Mouse (Mus musculus) retina, postnatal 7 days (tissue): ENCODE data around the gene Dnajc28.
"Not testable (repeated sequence)": the region's sequence is repeated elsewhere in the genome, so short reads cannot be mapped to it uniquely, and the experiment has no call there.

Source experiments
- DNase-seq: peaks from one replicate; pipeline ENCODE4 v3.0.0-alpha.2; 2012; ENCODE audit warnings: low read depth, low spot score

The Dnajc28 gene

DNA sequence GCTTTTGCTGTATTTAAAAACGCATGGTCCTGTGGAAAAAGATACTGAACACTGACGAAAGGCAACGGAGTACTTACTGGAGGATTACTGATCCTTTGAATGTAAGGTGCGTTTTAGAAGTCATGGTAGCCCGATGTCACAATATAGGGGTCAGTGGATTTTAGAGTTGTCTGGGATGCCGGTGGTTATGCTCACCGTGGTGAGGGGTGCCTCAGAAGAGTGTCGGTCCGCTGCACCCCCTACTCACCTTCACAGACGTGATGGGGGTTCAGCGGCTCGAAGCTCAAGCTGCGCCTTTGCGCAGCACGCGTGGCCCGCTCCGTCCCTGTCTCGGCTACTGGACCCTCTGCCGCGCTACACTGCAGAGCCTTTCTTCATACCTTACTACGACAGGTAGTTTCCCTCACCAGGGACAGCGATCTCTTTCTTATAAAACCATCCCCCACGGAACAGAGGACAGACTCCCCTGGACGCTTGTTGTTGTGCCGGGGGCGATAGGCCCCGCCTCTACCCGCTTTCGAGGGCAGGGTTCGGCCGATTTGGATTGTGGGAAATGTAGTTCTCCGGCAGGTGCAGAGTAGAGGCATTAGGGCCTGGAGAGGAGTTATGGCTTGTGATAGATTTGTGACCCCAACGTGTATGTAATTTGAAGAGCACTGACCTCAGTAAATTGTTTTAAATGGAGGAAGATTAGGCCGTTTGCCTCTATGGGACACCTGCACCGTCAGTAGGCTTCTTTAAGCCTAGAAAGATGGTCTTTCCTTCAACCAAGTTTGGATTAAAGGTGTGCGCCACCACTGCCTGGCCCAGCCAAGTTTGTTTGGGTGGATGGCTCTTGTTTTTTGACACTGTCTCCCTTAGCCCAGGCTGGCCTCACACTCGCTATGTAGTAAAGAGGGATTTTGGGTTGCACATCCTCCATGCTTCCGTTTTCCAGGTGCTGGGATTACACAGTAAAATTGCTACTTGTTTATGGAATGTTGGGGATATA is at the start of gene Dnajc28:
Gene Dnajc28, minus strand, starts transcription at position 516 of the 991 bp plus-strand sequence.
- DNase-seq = peak; percentile 62

DNA sequence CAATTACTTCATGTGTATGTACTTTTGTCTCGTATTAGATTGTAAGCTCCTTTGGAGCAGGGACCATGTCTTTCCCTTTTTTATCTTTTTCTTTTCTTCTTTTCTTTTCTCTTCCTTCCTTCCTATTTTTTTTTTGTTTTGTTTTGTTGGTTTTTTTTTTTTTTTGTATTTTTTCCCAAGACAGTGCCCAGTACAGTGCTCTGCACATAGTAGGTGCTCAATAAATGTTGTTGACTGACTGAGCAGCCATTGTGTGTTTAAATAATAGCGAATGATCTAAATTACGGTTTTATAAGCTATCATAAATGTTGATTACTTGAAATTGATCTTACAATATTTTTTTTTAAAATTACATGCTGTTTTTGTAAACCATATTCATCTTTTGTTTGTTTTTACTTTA is 45.0 kb upstream of the Dnajc28 start:
- no peak for DNase-seq

DNA sequence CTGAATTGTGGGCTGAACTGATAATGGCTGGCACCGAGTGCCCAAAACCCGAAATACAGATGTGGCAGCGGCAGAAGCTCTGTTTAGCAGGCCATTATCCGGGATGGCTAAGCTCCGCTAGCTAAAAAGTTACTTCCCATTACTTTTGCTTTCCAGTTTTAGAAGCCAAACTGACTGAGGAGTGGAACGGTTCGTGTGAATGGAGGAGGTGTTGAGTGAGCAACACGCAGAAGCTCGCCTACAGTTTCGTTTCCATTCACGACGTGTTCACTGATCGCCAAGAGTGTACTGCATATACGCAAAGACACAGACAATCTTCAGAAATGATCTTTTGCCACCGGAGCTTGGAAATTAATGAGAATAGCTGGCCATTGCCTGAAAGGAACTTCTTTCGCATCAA is 43.5 kb upstream of the Dnajc28 start:
- DNase-seq = no peak

DNA sequence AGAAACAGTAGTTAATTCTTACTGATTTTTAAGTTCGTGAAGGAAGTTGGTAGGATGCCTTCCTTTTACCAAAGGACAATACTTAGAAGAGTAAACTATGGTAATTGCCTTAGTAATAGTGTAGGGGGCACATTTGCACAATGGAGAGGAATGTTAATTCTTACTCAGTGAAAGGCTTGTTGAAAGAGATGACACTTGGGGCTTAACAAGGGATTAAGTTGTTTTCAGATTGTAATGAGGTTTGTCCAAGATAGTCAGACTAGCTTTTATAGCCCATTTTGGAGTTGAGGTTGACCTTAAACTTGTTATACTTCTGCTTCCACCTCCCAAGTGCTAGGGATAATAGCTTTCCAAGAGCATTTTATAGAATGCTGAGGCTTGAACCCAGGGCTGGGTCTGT is 42.6 kb upstream of the Dnajc28 start:
- no peak for DNase-seq

DNA sequence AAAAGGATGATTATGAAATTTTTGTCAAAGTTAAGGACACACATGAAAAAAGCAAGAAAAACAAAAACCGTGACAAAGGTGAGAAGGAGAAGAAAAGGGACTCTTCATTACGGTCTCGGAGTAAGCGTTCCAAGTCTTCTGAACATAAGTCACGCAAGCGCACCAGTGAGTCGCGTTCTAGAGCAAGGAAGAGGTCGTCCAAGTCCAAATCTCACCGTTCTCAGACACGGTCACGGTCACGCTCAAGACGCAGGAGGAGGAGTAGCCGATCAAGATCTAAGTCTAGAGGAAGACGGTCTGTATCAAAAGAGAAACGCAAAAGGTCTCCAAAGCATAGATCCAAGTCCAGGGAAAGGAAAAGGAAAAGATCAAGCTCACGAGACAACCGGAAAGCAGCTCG is 41.0 kb upstream of the Dnajc28 start:
- no peak for DNase-seq

DNA sequence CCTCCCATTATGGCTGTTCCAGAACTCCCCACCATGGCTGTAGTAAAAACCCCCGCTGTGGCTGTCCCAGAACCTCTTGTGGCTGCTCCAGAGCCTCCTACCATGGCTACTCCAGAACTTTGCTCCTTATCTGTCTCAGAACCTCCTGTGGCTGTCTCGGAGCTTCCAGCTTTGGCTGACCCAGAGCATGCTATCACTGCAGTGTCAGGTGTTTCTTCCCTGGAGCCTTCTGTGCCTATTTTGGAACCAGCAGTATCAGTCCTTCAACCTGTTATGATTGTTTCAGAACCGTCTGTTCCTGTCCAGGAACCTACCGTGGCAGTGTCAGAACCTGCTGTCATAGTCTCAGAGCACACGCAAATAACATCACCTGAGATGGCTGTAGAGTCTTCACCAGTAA is 39.6 kb upstream of the Dnajc28 start:
- no peak for DNase-seq

DNA sequence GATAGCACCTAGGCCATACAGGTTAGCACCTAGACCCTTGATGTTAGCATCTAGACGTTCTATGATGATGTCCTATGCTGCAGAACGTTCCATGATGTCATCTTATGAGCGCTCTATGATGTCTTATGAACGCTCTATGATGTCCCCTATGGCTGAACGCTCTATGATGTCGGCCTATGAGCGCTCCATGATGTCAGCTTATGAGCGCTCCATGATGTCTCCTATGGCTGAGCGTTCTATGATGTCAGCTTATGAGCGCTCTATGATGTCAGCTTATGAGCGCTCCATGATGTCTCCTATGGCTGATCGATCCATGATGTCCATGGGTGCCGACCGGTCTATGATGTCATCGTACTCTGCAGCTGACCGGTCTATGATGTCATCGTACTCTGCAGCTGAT is 38.5 kb upstream of the Dnajc28 start:
- no peak for DNase-seq

DNA sequence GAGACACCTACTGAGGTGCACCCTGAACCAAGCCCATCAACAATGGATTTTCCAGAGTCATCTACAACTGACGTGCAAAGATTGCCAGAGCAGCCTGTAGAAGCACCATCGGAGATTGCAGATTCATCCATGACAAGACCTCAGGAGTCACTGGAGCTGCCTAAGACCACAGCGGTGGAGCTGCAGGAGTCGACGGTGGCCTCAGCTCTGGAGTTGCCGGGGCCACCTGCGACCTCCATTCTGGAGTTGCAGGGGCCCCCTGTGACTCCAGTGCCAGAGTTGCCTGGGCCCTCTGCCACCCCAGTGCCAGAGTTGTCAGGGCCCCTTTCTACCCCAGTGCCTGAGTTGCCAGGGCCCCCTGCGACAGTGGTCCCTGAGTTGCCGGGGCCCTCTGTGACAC is 36.5 kb upstream of the Dnajc28 start:
- DNase-seq = no peak

DNA sequence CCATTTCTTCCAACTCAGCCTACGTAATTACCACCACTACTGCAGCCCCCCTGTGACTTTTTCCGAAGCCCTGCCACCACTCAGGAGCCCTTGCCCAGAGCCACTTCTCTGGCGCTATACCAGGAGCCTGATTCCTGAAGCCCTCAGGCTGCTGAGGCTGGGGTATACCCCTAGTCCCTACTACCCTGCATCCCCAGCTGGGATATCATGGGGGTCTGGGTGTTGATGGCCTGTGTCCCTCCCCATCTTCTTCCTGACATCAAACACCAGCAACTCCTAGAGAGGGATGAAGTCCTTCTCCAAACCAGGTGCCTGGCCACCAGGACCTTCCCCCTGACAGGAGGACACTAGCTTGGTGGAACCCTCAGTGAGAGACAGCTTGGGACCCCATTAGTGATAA is 33.4 kb upstream of the Dnajc28 start:
- no peak for DNase-seq

DNA sequence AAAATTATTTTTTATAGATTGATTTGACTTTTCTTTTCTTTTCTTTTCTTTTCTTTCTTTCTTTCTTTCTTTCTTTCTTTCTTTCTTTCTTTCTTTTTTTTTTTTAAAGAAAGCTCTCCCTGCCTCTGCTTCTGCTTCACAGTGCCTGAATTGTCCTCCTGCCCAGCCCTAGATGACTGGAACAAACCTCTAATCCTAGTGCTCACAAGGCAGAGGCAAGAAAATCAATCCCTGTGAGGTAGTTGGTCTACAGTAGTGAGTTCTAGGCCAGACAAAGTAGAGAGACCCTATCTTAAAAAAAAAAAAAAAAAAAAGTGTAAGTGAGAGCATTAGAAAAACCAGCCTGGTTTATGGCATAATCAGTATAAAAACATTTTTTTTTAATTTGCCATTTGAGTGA is 31.0 kb upstream of the Dnajc28 start:
- DNase-seq = no peak

DNA sequence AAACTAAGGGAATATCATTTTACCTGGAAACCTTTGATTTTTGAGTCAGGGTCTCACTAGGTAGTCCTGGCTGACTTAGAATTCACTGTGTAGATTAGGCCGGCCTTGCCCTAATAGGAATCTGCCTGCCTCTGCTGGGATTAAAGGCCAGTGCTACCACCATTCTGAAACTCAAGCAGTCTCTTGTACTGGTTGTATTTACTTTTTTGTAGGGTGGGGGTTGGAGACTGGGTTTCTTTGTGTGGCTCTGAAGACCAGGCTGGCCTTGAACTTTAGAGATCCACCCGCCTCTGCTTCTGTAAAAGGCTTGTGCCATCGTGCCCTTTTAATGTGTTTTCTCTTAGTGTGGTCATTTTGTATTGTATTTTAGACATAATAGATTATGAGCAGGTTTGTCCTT is 30.4 kb upstream of the Dnajc28 start:
- DNase-seq = no peak

DNA sequence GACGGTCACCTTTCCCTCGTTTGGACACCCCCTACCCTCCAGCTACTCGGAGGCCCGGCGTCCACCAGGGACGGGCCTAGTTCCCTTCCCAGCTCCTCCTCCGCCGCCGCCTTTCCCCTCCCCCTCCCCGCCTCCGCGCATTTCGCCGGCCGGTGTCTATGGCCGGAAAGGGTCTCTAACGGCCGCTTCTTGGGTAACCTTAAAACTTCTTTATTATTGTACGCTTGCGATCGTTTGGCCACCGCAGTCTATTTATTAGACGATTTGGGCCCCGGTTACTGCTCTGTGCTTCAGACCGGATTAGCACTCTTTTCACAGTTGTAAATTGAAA is 29.4 kb upstream of the Dnajc28 start:
- peak; percentile 43 for DNase-seq

DNA sequence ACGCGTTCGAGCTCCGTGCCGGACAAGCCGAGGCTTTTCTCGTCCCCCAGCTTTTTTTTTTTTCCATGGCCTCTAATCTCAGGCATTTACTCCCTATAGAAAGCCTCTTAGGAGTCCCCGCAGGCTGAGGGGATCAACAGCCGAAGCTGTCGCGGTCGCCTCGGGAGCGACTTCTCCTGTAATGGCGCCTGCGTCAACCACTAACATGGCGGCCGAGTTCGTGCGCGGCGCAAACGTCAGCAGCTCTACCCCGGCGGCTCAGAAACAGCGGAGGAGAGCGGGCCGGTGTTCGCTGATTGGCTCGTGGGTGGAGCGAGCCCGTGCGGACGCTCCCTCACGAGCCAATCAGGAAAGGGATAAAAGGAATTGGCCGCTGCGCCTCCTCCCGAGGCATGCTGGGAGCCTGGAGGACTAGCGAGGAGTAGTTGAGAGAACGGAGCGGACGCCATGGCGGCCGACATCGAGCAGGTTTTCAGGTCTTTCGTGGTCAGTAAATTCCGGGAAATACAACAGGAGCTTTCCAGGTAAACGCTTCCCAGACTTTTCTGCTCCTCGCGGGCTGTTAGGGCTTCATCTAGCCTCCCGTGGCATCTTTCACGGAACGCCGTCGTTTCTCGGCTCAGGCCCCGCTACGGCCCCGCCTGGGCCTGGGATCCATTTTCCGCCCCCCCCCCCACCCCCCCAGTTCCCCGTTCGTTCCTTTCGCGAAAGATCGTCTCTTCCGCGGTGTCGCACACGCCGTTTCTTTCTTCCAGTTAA is 28.8 kb upstream of the Dnajc28 start, which contains the start of gene Son:
Gene Son, plus strand, starts transcription at position 46 of the 759 bp plus-strand sequence.
- DNase-seq = peak; percentile 96

DNA sequence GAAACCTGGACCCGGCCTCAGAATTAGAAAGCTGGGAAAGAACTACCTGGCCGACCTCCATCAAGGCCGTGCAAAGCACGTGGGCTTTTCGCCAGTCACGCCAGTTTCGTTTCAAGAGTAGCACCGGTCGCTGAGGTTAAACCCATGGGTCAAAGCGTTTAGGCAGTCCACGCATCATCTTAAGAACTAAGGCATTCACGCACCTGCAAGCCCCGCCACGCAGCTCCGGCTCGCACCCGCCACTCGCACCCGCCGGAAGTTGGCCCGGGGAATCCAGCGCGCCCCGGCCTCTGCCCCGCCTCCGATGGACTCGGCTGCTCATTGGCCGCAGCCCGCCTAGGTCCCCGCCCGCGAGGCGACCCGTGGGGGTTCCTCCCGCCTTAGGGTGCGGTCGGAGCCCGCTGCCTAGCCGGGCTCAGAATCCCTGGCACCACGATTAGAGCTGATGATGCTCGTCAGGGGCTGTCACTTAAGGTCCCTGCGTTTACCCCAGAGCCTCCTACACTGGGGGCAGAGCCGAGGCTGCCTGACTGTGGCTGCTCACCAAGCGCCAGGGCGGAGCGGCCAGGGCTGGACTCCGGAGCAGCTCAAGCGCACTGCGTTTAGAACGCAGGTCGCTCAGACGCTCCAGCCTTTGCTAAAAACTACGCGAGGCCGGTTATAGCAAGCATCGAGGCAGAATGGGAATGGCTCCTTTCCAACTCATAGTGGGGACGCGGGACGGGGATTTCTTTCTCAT is 28.0 kb upstream of the Dnajc28 start, which contains the start of gene Gart:
Gene Gart, minus strand, starts transcription at position 272 of the 739 bp plus-strand sequence.
- DNase-seq = peak; percentile 74

DNA sequence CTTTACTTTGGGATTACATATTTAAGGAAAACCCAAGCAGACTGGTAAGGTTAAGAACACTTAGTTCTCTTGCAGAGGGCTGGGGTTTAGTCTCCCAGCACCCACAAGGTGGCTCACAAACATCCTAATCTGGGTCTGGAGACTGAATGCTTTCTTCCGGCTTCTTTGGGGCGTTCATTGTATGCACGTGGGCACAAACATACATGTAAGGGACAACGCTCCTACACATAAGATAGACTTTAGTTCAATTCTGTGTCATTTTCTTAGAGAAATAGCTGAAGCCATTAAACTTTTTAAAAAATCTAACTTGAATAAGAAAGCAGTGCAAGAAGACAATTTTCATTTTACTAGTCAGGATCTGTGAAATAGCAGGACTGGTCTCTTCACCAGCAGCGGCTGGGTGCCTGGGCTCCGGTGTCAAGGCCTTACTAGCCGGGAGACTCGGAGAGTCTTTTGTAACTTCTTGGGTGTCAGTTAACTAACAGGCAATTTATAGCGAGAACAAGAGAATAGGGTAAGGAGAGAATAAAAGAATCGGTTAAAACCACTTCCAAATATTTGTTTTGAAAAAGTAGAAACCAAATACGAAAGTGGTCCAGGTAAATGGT is 27.3 kb upstream of the Dnajc28 start:
- no peak for DNase-seq

DNA sequence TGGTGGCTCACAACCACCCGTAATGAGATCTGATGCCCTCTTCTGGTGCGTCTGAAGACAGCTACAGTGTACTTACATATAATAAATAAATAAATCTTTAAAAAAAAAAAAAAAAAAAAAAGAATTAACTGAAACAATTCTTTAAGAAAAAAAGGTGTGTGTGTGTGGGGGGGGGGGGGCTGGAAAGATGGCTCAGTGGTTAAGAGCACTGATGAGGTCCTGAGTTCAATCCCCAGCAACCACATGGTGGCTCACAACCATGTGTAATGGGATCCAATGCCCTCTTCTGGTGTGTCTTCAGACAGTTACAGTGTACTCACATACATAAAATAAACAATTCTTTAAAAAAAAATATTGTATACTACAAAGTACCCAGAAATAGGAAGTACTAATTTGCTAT is 26.6 kb upstream of the Dnajc28 start:
- DNase-seq = not testable (repeated sequence)

DNA sequence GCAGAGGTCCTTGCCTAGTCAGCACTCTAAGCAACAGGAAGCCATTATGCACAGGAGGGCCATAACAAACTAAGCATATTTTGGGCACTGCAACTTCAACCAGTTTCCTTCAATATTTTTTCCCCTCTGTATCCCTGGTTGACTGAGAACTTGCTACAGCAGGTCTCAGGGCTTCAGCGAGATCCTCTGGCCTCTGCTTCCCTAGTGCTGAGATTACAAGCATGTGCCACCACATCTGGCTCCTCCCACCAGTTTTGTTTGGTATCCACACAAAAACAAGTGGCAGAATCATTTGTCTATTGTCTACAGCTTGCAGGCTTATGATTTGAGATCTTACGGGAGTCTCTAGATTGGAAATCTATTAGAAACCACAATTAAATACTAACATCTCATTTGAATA is 26.1 kb upstream of the Dnajc28 start:
- no peak for DNase-seq

DNA sequence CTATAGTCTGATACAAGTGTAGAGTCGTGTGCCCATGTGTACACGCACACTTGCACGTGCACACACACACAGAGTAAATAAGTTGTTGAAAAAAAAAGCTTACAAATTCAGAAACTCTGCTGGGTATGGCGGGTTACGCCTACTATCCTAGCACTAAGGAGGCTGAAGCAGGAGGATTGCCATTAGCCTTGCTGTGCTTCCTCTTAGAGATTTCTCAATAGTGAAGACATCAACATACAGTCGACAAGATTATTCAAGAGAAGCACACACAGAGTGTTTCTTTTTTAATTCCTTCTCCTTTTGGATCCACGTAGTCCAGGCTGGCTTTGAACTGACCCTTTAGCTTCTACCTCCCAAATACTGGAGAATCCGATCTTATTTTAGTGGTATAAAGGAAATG is 21.3 kb upstream of the Dnajc28 start:
- DNase-seq = no peak

DNA sequence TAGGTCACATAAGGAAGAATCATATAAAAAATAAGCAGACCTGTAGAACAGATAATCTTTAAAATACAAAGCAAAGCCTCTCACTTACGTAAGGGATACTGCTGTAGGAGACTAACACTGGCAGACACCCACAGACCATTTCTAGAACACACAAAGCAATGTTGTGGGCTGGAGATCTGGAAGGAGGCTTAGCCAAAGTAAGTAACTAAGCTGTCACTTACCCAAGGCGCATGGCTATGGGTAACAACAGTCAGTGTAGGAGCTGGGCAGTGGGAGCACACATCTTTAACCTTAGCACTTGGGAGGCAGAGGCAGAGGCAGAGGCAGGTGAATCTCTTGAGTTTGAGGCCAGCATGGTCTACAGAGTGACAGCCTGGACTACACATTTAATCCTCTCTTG is 20.8 kb upstream of the Dnajc28 start:
- DNase-seq = no peak

DNA sequence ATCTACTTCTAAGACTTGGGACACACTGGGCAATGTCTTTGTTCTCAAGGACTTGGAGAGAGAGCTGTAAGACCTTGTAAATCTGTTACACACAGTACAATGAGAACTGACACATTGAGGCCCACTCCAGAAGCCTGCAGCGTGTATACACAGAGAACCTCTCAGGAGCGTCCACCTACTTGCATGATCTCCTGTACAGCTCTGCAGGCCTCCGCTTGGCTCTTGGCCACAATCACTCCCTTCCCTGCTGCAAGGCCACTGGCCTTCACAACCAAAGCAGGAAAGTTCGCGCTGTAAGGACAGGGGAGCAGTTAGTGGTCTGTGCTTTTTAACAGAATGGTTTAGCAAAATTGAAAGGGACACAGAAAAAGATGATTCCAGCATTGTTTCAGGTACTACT is 20.3 kb upstream of the Dnajc28 start:
- no peak for DNase-seq

DNA sequence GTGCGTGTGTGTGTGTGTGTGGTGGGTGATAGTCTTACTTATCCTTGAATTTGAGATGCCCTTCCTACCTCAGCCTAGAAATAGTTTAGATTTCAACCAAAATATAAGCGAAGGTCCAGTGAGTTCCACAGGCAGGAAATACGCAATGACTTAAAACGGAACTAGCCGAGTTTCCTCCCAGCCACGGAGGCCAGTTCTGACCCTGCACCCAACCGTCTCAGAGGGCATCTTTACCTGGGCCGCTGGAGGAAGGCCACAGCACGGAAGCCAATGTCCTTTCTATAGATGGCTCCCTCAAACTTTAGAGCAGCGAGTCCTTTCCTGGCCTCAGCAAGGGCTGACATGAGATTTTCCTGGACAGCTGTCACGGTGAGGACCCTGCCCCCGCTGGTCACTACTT is 14.8 kb upstream of the Dnajc28 start:
- no peak for DNase-seq

DNA sequence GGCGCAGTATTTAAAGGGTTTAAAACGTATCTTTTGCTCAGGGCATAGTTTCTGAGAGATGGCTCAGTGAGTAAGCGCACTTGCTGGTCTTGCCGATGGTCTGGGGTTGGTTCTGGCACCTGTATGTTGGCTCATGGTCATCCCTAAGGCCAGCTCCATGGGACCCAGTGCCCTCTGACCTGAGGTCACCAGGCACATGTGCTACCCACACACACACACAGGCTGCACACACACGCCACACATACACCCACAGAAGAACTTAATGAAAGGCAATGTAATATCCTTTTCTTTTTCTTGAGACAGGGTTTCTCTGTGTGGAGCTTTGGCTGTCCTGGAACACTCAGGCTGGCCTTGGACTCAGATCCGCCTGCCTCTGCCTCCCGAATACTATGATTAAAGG is 14.1 kb upstream of the Dnajc28 start:
- DNase-seq = no peak
